Mouse (Mus musculus) heart, embryonic 13.5 days (tissue): ENCODE results near the gene Gm21897. TPM values are rescaled to one million over a fixed set of nuclear protein-coding genes. Genes with fewer than 3 reads are reported as not detected.
"Not testable (repeated sequence)": the region's sequence is repeated elsewhere in the genome, so short reads cannot be mapped to it uniquely, and the experiment has no call there.

Experiments
- ATAC-seq: fragments of 200-750 bp; cut with Nextera tagmentation; 2 replicates; pipeline ENCODE4 v1.8.0; 2017; ENCODE audit warnings: moderate TSS enrichment; ENCODE audit not compliant: insufficient number of reproducible peaks, low FRiP score, low TSS enrichment; ENCODE audit errors: extremely low read depth
- H3K27ac ChIP-seq: fragments of 300-500 bp; sonication (generic); replicated peaks from 2 replicates; pipeline ENCODE4 v1.5.1; 2015; ENCODE audit warnings: moderate library complexity, mild to moderate bottlenecking, inconsistent platforms
- H3K27me3 ChIP-seq: fragments of 300-500 bp; sonication (generic); replicated peaks from 2 replicates; pipeline ENCODE4 v1.6.1; 2015; ENCODE audit warnings: mild to moderate bottlenecking, inconsistent platforms
- H3K36me3 ChIP-seq: fragments of 300-500 bp; sonication (generic); 2 replicates; pipeline ENCODE4 v1.6.1; 2015; ENCODE audit warnings: mild to moderate bottlenecking, inconsistent platforms
- H3K4me1 ChIP-seq: fragments of 300-500 bp; sonication (generic); 2 replicates; pipeline ENCODE4 v1.6.1; 2015; ENCODE audit warnings: inconsistent platforms
- H3K4me2 ChIP-seq: fragments of 300-500 bp; sonication (generic); 2 replicates; pipeline ENCODE4 v1.6.1; 2015; ENCODE audit warnings: inconsistent platforms, mild to moderate bottlenecking, moderate library complexity
- H3K4me3 ChIP-seq: fragments of 300-500 bp; sonication (generic); 2 replicates; pipeline ENCODE4 v1.5.1; 2015; ENCODE audit warnings: moderate library complexity, mild to moderate bottlenecking, inconsistent platforms
- H3K9ac ChIP-seq: fragments of 300-500 bp; sonication (generic); 2 replicates; pipeline ENCODE4 v1.6.1; 2015; ENCODE audit warnings: inconsistent platforms, mild to moderate bottlenecking, moderate library complexity
- H3K9me3 ChIP-seq: fragments of 300-500 bp; sonication (generic); 2 replicates; pipeline ENCODE4 v1.6.1; 2016; ENCODE audit warnings: inconsistent platforms
- WGBS: fragments of 180-500 bp; shearing (Covaris S2); methylation state at CpG from one replicate; pipeline ENCODE4 v1.1.7; 2015; ENCODE audit warnings: mixed read lengths; 5-methylcytosine and 5-hydroxymethylcytosine counted together
- polyA plus RNA-seq: library from polyadenylated mRNA; unstranded; fragments of >200 nt; fragmentation: Nextera tagmentation; extraction: Ambion mirVana; gene quantifications from 2 replicates; pipeline ENCODE4 v1.2.1, GENCODE M21; 2015

The Gm21897 gene
- polyA plus RNA-seq: not detected in 2 replicates

GRCm38 (mm10) chr16:15317158-15317557 is at the start of gene Gm21897:
TSS of gene Gm21897 (plus strand) at chr16:15317458.
- ATAC-seq, H3K27me3 ChIP-seq, H3K27ac ChIP-seq, H3K9me3 ChIP-seq, H3K4me3 ChIP-seq, H3K4me2 ChIP-seq, H3K9ac ChIP-seq, H3K4me1 ChIP-seq, H3K36me3 ChIP-seq: not testable (repeated sequence)
- WGBS: no CpG with 5 or more reads among the region's 4 CpGs

- no peak for ATAC-seq
- Histone ChIP-seq H3K27me3 (no peaks in the 10 kb centered on the region), H3K9ac (no peak overlapping the region), H3K9me3 (no peaks in the 10 kb centered on the region), H3K4me3 (no peak overlapping the region), H3K4me1 (no peaks in the 10 kb centered on the region), H3K27ac (no peak overlapping the region), H3K4me2 (no peak overlapping the region), H3K36me3 (no peaks in the 10 kb centered on the region)
- WGBS: 32% methylated on average over 1 of the region's 1 CpGs
Observed at GRCm38 (mm10) chr16:15272291-15272690, 45.0 kb upstream of the Gm21897 start.

- H3K27me3 ChIP-seq: no peaks in the 10 kb centered on the region
- H3K36me3 ChIP-seq: no peaks in the 10 kb centered on the region
- no peak overlapping the region for H3K9ac ChIP-seq
- H3K27ac ChIP-seq: no peak overlapping the region
- H3K4me2 ChIP-seq: no peak overlapping the region
- H3K4me3 ChIP-seq: no peak overlapping the region
- no peaks in the 10 kb centered on the region for H3K9me3 ChIP-seq
- H3K4me1 ChIP-seq: no peaks in the 10 kb centered on the region
- no peak for ATAC-seq
Observed at GRCm38 (mm10) chr16:15277461-15277860, 39.8 kb upstream of the Gm21897 start.

GRCm38 (mm10) chr16:15293041-15293440 is 24.2 kb upstream of the Gm21897 start:
- Histone ChIP-seq H3K9me3 (no peaks in the 10 kb centered on the region), H3K4me1 (0 out of 2 replicates have a peak, but pooled peaks cover 3% of the 10 kb centered on the region), H3K27me3 (no peaks in the 10 kb centered on the region), H3K4me3 (no peak overlapping the region), H3K36me3 (no peaks in the 10 kb centered on the region), H3K27ac (no peak overlapping the region), H3K9ac (no peak overlapping the region), H3K4me2 (no peak overlapping the region)
- 54% methylated on average over 3 of the region's 3 CpGs for WGBS
- no peak for ATAC-seq

- Histone ChIP-seq H3K4me1 (0 out of 2 replicates have a peak, but pooled peaks cover 3% of the 10 kb centered on the region), H3K27me3 (no peaks in the 10 kb centered on the region), H3K4me3 (no peak overlapping the region), H3K27ac (no peak overlapping the region), H3K9ac (no peak overlapping the region), H3K4me2 (no peak overlapping the region), H3K36me3 (no peaks in the 10 kb centered on the region), H3K9me3 (no peaks in the 10 kb centered on the region)
- 47% methylated on average over 1 of the region's 1 CpGs for WGBS
- no peak for ATAC-seq
Observed at GRCm38 (mm10) chr16:15294289-15294688, 23.0 kb upstream of the Gm21897 start.

- no peak for ATAC-seq
Observed at GRCm38 (mm10) chr16:15294911-15295659, 22.2 kb upstream of the Gm21897 start.

GRCm38 (mm10) chr16:15334526-15334925 is 17.3 kb downstream of the Gm21897 start:
- Histone ChIP-seq H3K27ac (no peak overlapping the region), H3K9ac (no peak overlapping the region), H3K4me2 (no peak overlapping the region), H3K4me3 (no peak overlapping the region), H3K36me3 (no peaks in the 10 kb centered on the region), H3K4me1 (no peaks in the 10 kb centered on the region), H3K9me3 (no peaks in the 10 kb centered on the region), H3K27me3 (no peaks in the 10 kb centered on the region)
- ATAC-seq: no peak

More at GRCm38 (mm10) chr16:15294911-15295659, 22.2 kb upstream of the Gm21897 start:
- H3K9ac ChIP-seq: no peak overlapping the region
- H3K36me3 ChIP-seq: no peaks in the 10 kb centered on the region
- H3K27ac ChIP-seq: no peak overlapping the region
- no peak overlapping the region for H3K4me3 ChIP-seq
- H3K9me3 ChIP-seq: no peaks in the 10 kb centered on the region
- H3K4me2 ChIP-seq: no peak overlapping the region
- H3K4me1 ChIP-seq: 0 out of 2 replicates have a peak, but pooled peaks cover 3% of the 10 kb centered on the region
- H3K27me3 ChIP-seq: no peaks in the 10 kb centered on the region
- WGBS: 65% methylated on average over 8 of the region's 8 CpGs

GRCm38 (mm10) chr16:15339051-15339450 is 21.8 kb downstream of the Gm21897 start:
- no peaks in the 10 kb centered on the region for H3K9me3 ChIP-seq
- no peak overlapping the region for H3K4me2 ChIP-seq
- no peaks in the 10 kb centered on the region for H3K27me3 ChIP-seq
- H3K9ac ChIP-seq: no peak overlapping the region
- WGBS: 50% methylated on average over 4 of the region's 4 CpGs
- ATAC-seq: no peak
- no peaks in the 10 kb centered on the region for H3K4me1 ChIP-seq
- no peak overlapping the region for H3K4me3 ChIP-seq
- H3K36me3 ChIP-seq: no peaks in the 10 kb centered on the region
- H3K27ac ChIP-seq: no peak overlapping the region

- H3K27ac ChIP-seq: no peak overlapping the region
- H3K4me2 ChIP-seq: no peak overlapping the region
- H3K4me1 ChIP-seq: no peaks in the 10 kb centered on the region
- H3K4me3 ChIP-seq: no peak overlapping the region
- no peak for ATAC-seq
- H3K36me3 ChIP-seq: no peaks in the 10 kb centered on the region
- H3K9me3 ChIP-seq: no peaks in the 10 kb centered on the region
- no peaks in the 10 kb centered on the region for H3K27me3 ChIP-seq
- no peak overlapping the region for H3K9ac ChIP-seq
- 37% methylated on average over 1 of the region's 1 CpGs for WGBS
Observed at GRCm38 (mm10) chr16:15346045-15346444, 28.8 kb downstream of the Gm21897 start.

- WGBS: 59% methylated on average over 2 of the region's 2 CpGs
- no peaks in the 10 kb centered on the region for H3K9me3 ChIP-seq
- no peaks in the 10 kb centered on the region for H3K36me3 ChIP-seq
- no peak overlapping the region for H3K4me3 ChIP-seq
- 0 out of 2 replicates have a peak, but pooled peaks cover 4% of the 10 kb centered on the region for H3K4me1 ChIP-seq
- no peak overlapping the region for H3K27ac ChIP-seq
- H3K9ac ChIP-seq: no peak overlapping the region
- no peak for ATAC-seq
- H3K4me2 ChIP-seq: no peak overlapping the region
- H3K27me3 ChIP-seq: no peaks in the 10 kb centered on the region
Observed at GRCm38 (mm10) chr16:15349381-15349780, 32.1 kb downstream of the Gm21897 start.

GRCm38 (mm10) chr16:15351301-15351700 is 34.0 kb downstream of the Gm21897 start:
- H3K9ac ChIP-seq: no peak overlapping the region
- 0 out of 2 replicates have a peak, but pooled peaks cover 4% of the 10 kb centered on the region for H3K4me1 ChIP-seq
- no peak overlapping the region for H3K27ac ChIP-seq
- H3K9me3 ChIP-seq: no peaks in the 10 kb centered on the region
- H3K36me3 ChIP-seq: no peaks in the 10 kb centered on the region
- no peak for ATAC-seq
- H3K4me2 ChIP-seq: no peak overlapping the region
- WGBS: 54% methylated on average over 1 of the region's 1 CpGs
- H3K27me3 ChIP-seq: no peaks in the 10 kb centered on the region
- no peak overlapping the region for H3K4me3 ChIP-seq

GRCm38 (mm10) chr16:15352320-15352719 is 35.1 kb downstream of the Gm21897 start:
- no peak for ATAC-seq
- Histone ChIP-seq H3K27me3 (no peaks in the 10 kb centered on the region), H3K4me1 (0 out of 2 replicates have a peak, but pooled peaks cover 4% of the 10 kb centered on the region), H3K27ac (no peak overlapping the region), H3K9me3 (no peaks in the 10 kb centered on the region), H3K36me3 (no peaks in the 10 kb centered on the region), H3K9ac (no peak overlapping the region), H3K4me3 (no peak overlapping the region), H3K4me2 (no peak overlapping the region)
- 45% methylated on average over 2 of the region's 2 CpGs for WGBS
